Mouse (Mus musculus): ENCODE results near the gene Lamb3. TPM values are rescaled to one million over a fixed set of nuclear protein-coding genes. Genes with fewer than 3 reads are reported as not detected.

Gene Lamb3
- total and polyA plus RNA-seq, 3 experiments: 10.1 to 14.6 (median 12.3) TPM

- TF ChIP-seq MAZ (IDR thresholded peaks at IDR 0.05; ENCODE audit: low read depth, low read length) (no peak), MXI1 (IDR thresholded peaks at IDR 0.05; ENCODE audit: low read depth, low read length) (no peak), E2F4 (IDR thresholded peaks at IDR 0.05; ENCODE audit: insufficient replicate concordance, low read depth, low read length) (no peak)
Observed at GRCm38 (mm10) chr1:193303096-193303495, 95.6 kb downstream of the Lamb3 start (continued).

- Histone ChIP-seq H3K9me3 (replicated peaks; ENCODE audit: low read length) (no peaks in the 10 kb centered on the region), H3K4me2 (ENCODE audit: insufficient read depth, low read depth, poor library complexity, severe bottlenecking) (no peak overlapping the region), H3K27me3 (replicated peaks) (no peaks in the 10 kb centered on the region), H3K9ac (ENCODE audit: insufficient read depth, low read depth) (no peak overlapping the region), H3K27ac (ENCODE audit: insufficient read depth, low read depth) (no peak overlapping the region), H3K4me3 (replicated peaks in 1 of 3; ENCODE audit: low read depth in 2 of 3, low read length in 2 of 3, poor library complexity in 1 of 3) (no peak overlapping the region), H3K36me3 (replicated peaks in 1 of 2; ENCODE audit: control insufficient read depth in 1 of 2, insufficient read depth in 1 of 2, low read length in 1 of 2) (no peaks in the 10 kb centered on the region), H3K79me2 (replicated peaks; ENCODE audit: control insufficient read depth, extremely low read depth, insufficient read depth, poor library complexity, severe bottlenecking) (no peaks in the 10 kb centered on the region), H3K4me1 (ENCODE audit: control insufficient read depth in 1 of 2, insufficient read depth in 2 of 2) (peaks cover 0 to 15% of the 10 kb centered on the region in 2 experiments; a peak in 2 of 4 replicates)
- dilution Hi-C loops (cut with MboI; ENCODE audit: extremely low pct_ligation_motif_present, extremely low pct_unique_long_range_greater_than_20kb, low sequenced_read_pairs) (no loop called here), in situ Hi-C loops (cut with MboI; ENCODE audit: low pct_ligation_motif_present, low pct_unique_long_range_greater_than_20kb, low sequenced_read_pairs) (no loop called here)
- DNase-seq (ENCODE audit: extremely low read depth): no peak
- no peak for TF ChIP-seq CHD1 (IDR thresholded peaks at IDR 0.05; ENCODE audit: low read depth, low read length)
- no peak for TF ChIP-seq JUND (conservative IDR thresholded peaks at IDR 0.05; ENCODE audit: low read depth, low read length)
- no peak for TF ChIP-seq TBP (conservative IDR thresholded peaks at IDR 0.05; ENCODE audit: low read depth, low read length)
- no peak for TF ChIP-seq GABPA (IDR thresholded peaks at IDR 0.05; ENCODE audit: insufficient replicate concordance, low read depth, low read length)
- TF ChIP-seq MAFK (IDR thresholded peaks at IDR 0.05; ENCODE audit: insufficient replicate concordance, low read length): no peak
- no peak for TF ChIP-seq SIN3A (IDR thresholded peaks at IDR 0.05; ENCODE audit: low read length)
- no peak for TF ChIP-seq USF1 (IDR thresholded peaks at IDR 0.05; ENCODE audit: low read depth, low read length)
- TF ChIP-seq IRF4 (IDR thresholded peaks at IDR 0.05; ENCODE audit: low read depth, low read length): no peak
- TF ChIP-seq E2F4 (IDR thresholded peaks at IDR 0.05; ENCODE audit: insufficient replicate concordance, low read depth, low read length): no peak
- no peak for TF ChIP-seq POLR2AphosphoS2 (IDR thresholded peaks at IDR 0.05; ENCODE audit: low read depth, low read length)
- TF ChIP-seq RCOR1 (conservative IDR thresholded peaks at IDR 0.05; ENCODE audit: low read depth, low read length): no peak
- no peak for TF ChIP-seq NRF1 (IDR thresholded peaks at IDR 0.05; ENCODE audit: low read depth, low read length)
- no peak for TF ChIP-seq MYC (IDR thresholded peaks at IDR 0.05; ENCODE audit: low read depth, low read length)
- no peak for TF ChIP-seq ZKSCAN1 (IDR thresholded peaks at IDR 0.05; ENCODE audit: borderline replicate concordance, low read depth, low read length)
- no peak for TF ChIP-seq TCF12 (IDR thresholded peaks at IDR 0.05; ENCODE audit: low read depth, low read length)
- no peak for TF ChIP-seq ZC3H11A (IDR thresholded peaks at IDR 0.05; ENCODE audit: low read depth, low read length)
- TF ChIP-seq ZMIZ1 (IDR thresholded peaks at IDR 0.05; ENCODE audit: low read depth, low read length): no peak
- TF ChIP-seq RAD21 (IDR thresholded peaks at IDR 0.05; ENCODE audit: low read depth, low read length): no peak
Observed at GRCm38 (mm10) chr1:193305386-193305785, 97.9 kb downstream of the Lamb3 start.

All from CH12.LX (cell line).